Mouse (Mus musculus): ENCODE data around the gene Krtap27-1. TPM values are rescaled to one million over a fixed set of nuclear protein-coding genes. Genes with fewer than 3 reads are reported as not detected.

The Krtap27-1 gene
- polyA plus RNA-seq, 1 experiment from 2014 or later: not detected

DNA sequence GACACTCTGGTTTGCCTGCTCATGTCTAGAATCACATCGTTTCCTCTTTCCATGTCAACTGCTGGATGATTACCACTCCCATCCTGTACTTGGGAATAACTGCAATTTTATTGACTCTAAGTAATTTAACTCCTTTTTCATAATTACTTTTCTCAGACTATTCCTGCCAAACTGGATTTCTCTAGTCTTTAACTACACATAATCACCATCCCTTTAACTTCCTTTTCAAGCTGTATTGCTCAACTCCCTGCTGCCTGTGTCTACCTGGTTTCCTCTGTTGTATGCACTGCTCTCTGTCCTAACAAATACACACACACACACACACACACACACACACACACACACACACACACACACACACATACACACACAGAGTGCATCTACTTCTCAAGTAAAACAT is 20.4 kb downstream of the Krtap27-1 start:
- Histone ChIP-seq H3K27me3 (replicated peaks) (no peaks in the 10 kb centered on the region), H3K4me1 (no peaks in the 10 kb centered on the region), H3K9ac (no peak overlapping the region), H3K4me3 (no peak overlapping the region), H3K4me2 (replicated peaks) (no peak overlapping the region), H3K36me3 (no peaks in the 10 kb centered on the region), H3K27ac (no peak overlapping the region), H3K9me3 (no peaks in the 10 kb centered on the region)
- WGBS: 93% methylated on average over 1 of the region's 1 CpGs
- ATAC-seq (ENCODE audit: low FRiP score, low read depth): no peak

DNA sequence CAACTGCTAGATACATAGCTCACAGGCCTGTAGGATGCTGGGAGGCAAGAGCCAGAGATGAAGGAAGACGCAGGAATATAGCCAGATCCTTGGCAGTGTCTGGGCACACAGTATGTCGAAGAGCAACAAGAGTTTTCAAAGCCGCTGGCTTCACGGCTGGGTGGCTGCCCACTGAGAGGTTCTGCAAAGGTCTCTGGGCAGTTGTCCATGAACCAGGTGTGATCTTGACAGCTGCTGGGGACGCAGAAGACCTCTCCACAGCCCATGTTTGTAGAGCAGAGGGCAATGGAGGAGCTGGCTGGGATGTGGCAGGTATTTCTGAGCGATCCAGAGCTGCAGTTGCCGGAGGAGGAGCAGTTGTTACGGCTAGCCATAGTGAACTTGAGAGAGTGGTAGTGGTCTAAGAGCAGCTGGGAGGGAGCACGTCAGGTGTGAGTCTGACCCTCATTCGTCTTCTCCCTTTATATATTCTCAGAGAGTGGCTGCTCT is 24.1 kb downstream of the Krtap27-1 start, which contains the start of gene Krtap26-1:
Gene Krtap26-1 (minus strand): TSS at position 439 of the 489 bp plus-strand sequence.
- Histone ChIP-seq H3K27me3 (replicated peaks) (no peaks in the 10 kb centered on the region), H3K4me3 (no peak within 1 kb of the TSS), H3K9me3 (no peaks in the 10 kb centered on the region), H3K4me1 (no peaks in the 10 kb centered on the region), H3K36me3 (no peaks in the 10 kb centered on the region), H3K27ac (no peak within 1 kb of the TSS), H3K4me2 (replicated peaks) (no peak within 1 kb of the TSS), H3K9ac (no peak within 1 kb of the TSS)
- ATAC-seq (ENCODE audit: low FRiP score, low read depth): no peak
- 85% methylated on average over 10 of the region's 10 CpGs for WGBS

DNA sequence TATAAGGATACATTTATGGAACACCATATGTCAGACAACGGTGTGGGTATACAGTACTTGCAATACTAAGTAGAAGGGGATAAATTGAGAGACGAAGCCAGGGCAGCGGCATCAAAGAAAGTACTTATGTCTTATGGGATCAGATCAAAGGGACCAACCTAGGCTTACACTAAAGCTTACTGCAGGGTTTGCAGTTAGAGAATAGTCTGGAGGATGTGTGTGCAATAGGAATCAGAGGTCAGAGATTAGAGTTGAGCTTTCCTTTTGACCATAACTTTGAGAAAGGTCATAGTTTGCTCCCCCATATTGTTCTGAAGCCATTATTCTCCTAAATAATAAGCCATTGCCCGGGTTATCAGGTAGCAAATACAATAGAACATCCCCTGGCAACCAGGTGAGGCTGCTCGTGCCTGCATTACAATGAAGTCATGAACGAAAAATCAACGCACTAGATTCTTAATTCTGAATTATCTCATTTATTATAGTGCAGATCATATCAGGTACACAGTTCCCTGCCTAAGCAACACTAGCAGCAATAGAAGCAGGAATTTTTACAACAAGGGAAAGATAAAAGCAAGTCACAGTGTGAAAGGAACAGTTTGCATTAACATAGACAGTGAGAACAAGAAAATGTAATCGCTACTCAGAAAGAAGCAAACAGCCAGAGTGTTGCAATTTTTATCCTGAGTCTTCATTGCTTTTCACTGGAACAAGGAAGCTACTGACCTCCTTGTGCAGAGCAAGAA is 24.9 kb downstream of the Krtap27-1 start:
- no peak overlapping the region for H3K4me3 ChIP-seq
- WGBS: 88% methylated on average over 8 of the region's 8 CpGs
- no peaks in the 10 kb centered on the region for H3K27me3 ChIP-seq (replicated peaks)
- no peak overlapping the region for H3K4me2 ChIP-seq (replicated peaks)
- ATAC-seq (ENCODE audit: low FRiP score, low read depth): no peak
- no peaks in the 10 kb centered on the region for H3K36me3 ChIP-seq
- H3K9ac ChIP-seq: no peak overlapping the region
- H3K27ac ChIP-seq: no peak overlapping the region
- H3K4me1 ChIP-seq: no peaks in the 10 kb centered on the region
- no peaks in the 10 kb centered on the region for H3K9me3 ChIP-seq

DNA sequence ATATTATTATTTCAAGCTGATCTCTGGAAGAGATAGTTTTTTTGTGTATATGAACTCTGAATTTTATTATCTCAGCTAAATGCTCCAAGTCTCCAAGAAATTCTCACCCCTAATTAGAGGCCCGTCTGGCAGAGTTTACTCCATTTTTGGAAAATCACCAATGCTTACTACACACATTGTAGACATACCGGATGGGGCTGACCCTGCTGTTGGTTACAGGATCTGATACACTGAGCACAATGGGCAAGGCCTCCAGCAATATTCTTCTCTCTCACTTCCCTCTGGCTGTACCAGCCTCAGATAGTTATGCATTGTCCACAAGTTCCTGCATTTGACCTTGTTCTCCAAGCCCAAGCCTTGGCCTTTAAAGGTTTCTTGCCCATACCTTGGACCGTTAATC is 31.4 kb downstream of the Krtap27-1 start:
- H3K36me3 ChIP-seq: no peaks in the 10 kb centered on the region
- H3K9ac ChIP-seq: no peak overlapping the region
- no peak overlapping the region for H3K4me3 ChIP-seq
- H3K27ac ChIP-seq: no peak overlapping the region
- no peak overlapping the region for H3K4me2 ChIP-seq (replicated peaks)
- no peaks in the 10 kb centered on the region for H3K9me3 ChIP-seq
- no peaks in the 10 kb centered on the region for H3K27me3 ChIP-seq (replicated peaks)
- WGBS: 86% methylated on average over 3 of the region's 3 CpGs
- H3K4me1 ChIP-seq: no peaks in the 10 kb centered on the region
- ATAC-seq (ENCODE audit: low FRiP score, low read depth): no peak

DNA sequence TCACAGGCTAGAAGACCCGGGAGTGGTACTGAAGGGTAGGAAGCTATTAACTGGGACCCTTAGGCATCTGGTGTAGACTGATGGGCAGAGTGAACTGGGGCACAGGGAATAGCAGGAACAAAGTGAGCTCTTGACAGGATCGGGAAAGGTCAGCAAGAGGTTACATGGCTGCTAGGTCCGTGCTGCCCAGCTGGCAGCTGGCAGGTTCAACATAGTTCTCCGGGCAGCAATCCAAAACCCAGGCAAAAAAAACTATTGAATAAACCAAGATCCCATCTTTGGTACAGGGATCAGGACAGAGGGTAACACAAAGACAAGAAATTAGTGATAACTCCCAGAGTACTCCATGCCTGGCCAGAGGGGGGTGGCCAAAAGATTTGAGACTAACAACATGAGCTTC is 36.3 kb downstream of the Krtap27-1 start:
- no peak overlapping the region for H3K27ac ChIP-seq
- WGBS: 48% methylated on average over 4 of the region's 4 CpGs
- H3K9ac ChIP-seq: no peak overlapping the region
- no peak overlapping the region for H3K4me2 ChIP-seq (replicated peaks)
- ATAC-seq (ENCODE audit: low FRiP score, low read depth): 0 out of 2 replicates have a peak, but pooled peaks have one; percentile 7
- no peaks in the 10 kb centered on the region for H3K4me1 ChIP-seq
- no peak overlapping the region for H3K4me3 ChIP-seq
- no peaks in the 10 kb centered on the region for H3K9me3 ChIP-seq
- H3K36me3 ChIP-seq: no peaks in the 10 kb centered on the region
- H3K27me3 ChIP-seq (replicated peaks): no peaks in the 10 kb centered on the region

DNA sequence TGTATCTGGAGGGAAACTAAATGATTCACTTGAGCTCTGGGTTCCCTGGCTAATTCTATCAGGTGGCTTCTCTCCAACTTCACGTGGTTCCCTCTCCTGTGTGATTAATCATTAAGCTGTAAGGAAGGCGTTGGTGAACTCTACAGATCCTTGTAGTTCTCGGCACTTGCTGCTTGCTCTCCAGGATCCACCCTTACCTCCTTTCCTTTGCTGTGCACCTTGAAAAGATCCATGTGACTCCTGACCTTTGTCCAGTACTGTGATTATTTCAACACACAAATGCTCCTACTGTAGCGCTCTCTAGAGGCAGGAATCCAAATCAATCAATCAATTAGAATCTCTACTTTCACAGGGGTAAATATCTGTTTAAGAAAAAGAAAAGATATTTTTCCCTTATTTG is 40.0 kb downstream of the Krtap27-1 start:
- Histone ChIP-seq H3K9ac (no peak overlapping the region), H3K36me3 (no peaks in the 10 kb centered on the region), H3K4me3 (no peak overlapping the region), H3K9me3 (no peaks in the 10 kb centered on the region), H3K4me1 (no peaks in the 10 kb centered on the region), H3K27ac (no peak overlapping the region), H3K27me3 (replicated peaks) (no peaks in the 10 kb centered on the region), H3K4me2 (replicated peaks) (no peak overlapping the region)
- WGBS: 74% methylated on average over 4 of the region's 4 CpGs
- ATAC-seq (ENCODE audit: low FRiP score, low read depth): no peak

DNA sequence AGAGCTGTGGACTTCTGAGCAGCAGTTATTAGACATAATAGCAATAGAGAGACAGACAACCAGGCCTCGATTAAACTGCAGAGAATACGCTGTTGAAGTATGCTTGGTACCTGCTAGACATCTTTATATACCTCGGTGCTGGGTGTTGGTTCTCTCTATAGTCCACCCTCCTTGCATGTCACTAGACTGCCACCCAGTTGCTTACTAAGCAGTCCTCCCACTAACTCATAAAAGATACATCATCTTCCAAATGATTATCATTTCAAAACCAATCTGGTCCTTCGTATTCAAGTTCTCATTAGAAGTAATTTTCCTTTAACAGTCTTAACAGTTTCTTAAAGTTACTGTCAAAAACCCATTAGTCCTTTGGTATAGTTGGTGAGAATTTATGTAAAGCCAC is 43.9 kb downstream of the Krtap27-1 start, which contains the start of gene 2310079G19Rik:
Gene 2310079G19Rik (minus strand): TSS at position 101 of the 400 bp plus-strand sequence.
- Histone ChIP-seq H3K36me3 (no peaks in the 10 kb centered on the region), H3K9ac (no peak within 1 kb of the TSS), H3K27ac (no peak within 1 kb of the TSS), H3K4me2 (replicated peaks) (no peak within 1 kb of the TSS), H3K4me1 (no peaks in the 10 kb centered on the region), H3K9me3 (no peaks in the 10 kb centered on the region), H3K27me3 (replicated peaks) (no peaks in the 10 kb centered on the region), H3K4me3 (no peak within 1 kb of the TSS)
- ATAC-seq (ENCODE audit: low FRiP score, low read depth): no peak
- 94% methylated on average over 4 of the region's 4 CpGs for WGBS

Other genes starting within 250 kb of the Krtap27-1 start
- not detected in 2 replicates for gene Cldn17, start 164.7 kb downstream of the Krtap27-1 start, polyA plus RNA-seq (2016; fragmentation: Nextera tagmentation; extraction: Ambion mirVana)
- 0.28 and 0.29 TPM in 2 replicates for gene Cldn8, start 108.5 kb downstream of the Krtap27-1 start, polyA plus RNA-seq (2016; fragmentation: Nextera tagmentation; extraction: Ambion mirVana)
- not detected in 2 replicates for gene Krtap24-1, start 59.4 kb downstream of the Krtap27-1 start, polyA plus RNA-seq (2016; fragmentation: Nextera tagmentation; extraction: Ambion mirVana)
- gene 2310079G19Rik, start 44.0 kb downstream of the Krtap27-1 start, polyA plus RNA-seq (2016; fragmentation: Nextera tagmentation; extraction: Ambion mirVana): not detected in 2 replicates
- not detected in 2 replicates for gene Krtap26-1, start 23.9 kb downstream of the Krtap27-1 start, polyA plus RNA-seq (2016; fragmentation: Nextera tagmentation; extraction: Ambion mirVana)
- gene 2310061N02Rik, start 36.3 kb upstream of the Krtap27-1 start, polyA plus RNA-seq (2016; fragmentation: Nextera tagmentation; extraction: Ambion mirVana): not detected in 2 replicates
- gene Krtap13-1, start 57.2 kb upstream of the Krtap27-1 start, polyA plus RNA-seq (2016; fragmentation: Nextera tagmentation; extraction: Ambion mirVana): not detected in 2 replicates
- not detected in 2 replicates for gene Krtap13, start 80.0 kb upstream of the Krtap27-1 start, polyA plus RNA-seq (2016; fragmentation: Nextera tagmentation; extraction: Ambion mirVana)
- gene 2310034C09Rik, start 87.2 kb upstream of the Krtap27-1 start, polyA plus RNA-seq (2016; fragmentation: Nextera tagmentation; extraction: Ambion mirVana): not detected in 2 replicates
- not detected in 2 replicates for gene 2310057N15Rik, start 102.5 kb upstream of the Krtap27-1 start, polyA plus RNA-seq (2016; fragmentation: Nextera tagmentation; extraction: Ambion mirVana)
- gene Gm5965, start 106.2 kb upstream of the Krtap27-1 start, polyA plus RNA-seq (2016; fragmentation: Nextera tagmentation; extraction: Ambion mirVana): not detected in 2 replicates
- not detected in 2 replicates for gene Gm20741, start 140.5 kb upstream of the Krtap27-1 start, polyA plus RNA-seq (2016; fragmentation: Nextera tagmentation; extraction: Ambion mirVana)
- not detected in 2 replicates for gene Krtap15, start 148.5 kb upstream of the Krtap27-1 start, polyA plus RNA-seq (2016; fragmentation: Nextera tagmentation; extraction: Ambion mirVana)
- not detected in 2 replicates for gene Krtap14, start 154.5 kb upstream of the Krtap27-1 start, polyA plus RNA-seq (2016; fragmentation: Nextera tagmentation; extraction: Ambion mirVana)
- not detected in 2 replicates for gene Krtap19-1, start 197.7 kb upstream of the Krtap27-1 start, polyA plus RNA-seq (2016; fragmentation: Nextera tagmentation; extraction: Ambion mirVana)
- not detected in 2 replicates for gene Krtap19-2, start 202.6 kb upstream of the Krtap27-1 start, polyA plus RNA-seq (2016; fragmentation: Nextera tagmentation; extraction: Ambion mirVana)
- not detected in 2 replicates for gene Krtap19-3, start 206.4 kb upstream of the Krtap27-1 start, polyA plus RNA-seq (2016; fragmentation: Nextera tagmentation; extraction: Ambion mirVana)
- not detected in 2 replicates for gene Krtap19-4, start 213.4 kb upstream of the Krtap27-1 start, polyA plus RNA-seq (2016; fragmentation: Nextera tagmentation; extraction: Ambion mirVana)
- gene Krtap19-5, start 224.8 kb upstream of the Krtap27-1 start, polyA plus RNA-seq (2016; fragmentation: Nextera tagmentation; extraction: Ambion mirVana): not detected in 2 replicates

All from neural tube, embryonic 12.5 days (tissue).